Mouse (Mus musculus) heart, embryonic 14.5 days (tissue): ENCODE measurements at regions not wholly inside any gene's neighbourhood (a gene's known extent, or its start where the extent isn't known, plus 50 kb on each side); places are given as distances from the start of the nearest gene placed in this dataset.

Source experiments
- ATAC-seq: fragments of 200-750 bp; cut with Nextera tagmentation; 2 replicates; pipeline ENCODE4 v1.8.0; 2017; ENCODE audit warnings: low read depth, moderate TSS enrichment; ENCODE audit not compliant: insufficient number of reproducible peaks, insufficient read depth, low FRiP score
- H3K27ac ChIP-seq, 2 experiments: fragments of 200-500 bp in 1 of 2; fragments of 300-500 bp in 1 of 2; sonication (generic) in 1 of 2; replicated peaks in 1 of 2; 2 replicates each; pipeline ENCODE4 v1.5.1; 2012 to 2014; ENCODE audit warnings: low read depth in 2 of 2, low read length in 2 of 2, control low read depth in 1 of 2, mild to moderate bottlenecking in 1 of 2, mixed read lengths in 1 of 2; ENCODE audit not compliant: control insufficient read depth in 1 of 2, insufficient read depth in 1 of 2
- H3K27me3 ChIP-seq: fragments of 300-500 bp; sonication (generic); 2 replicates; pipeline ENCODE4 v1.6.1; 2014; ENCODE audit warnings: mild to moderate bottlenecking, low read length, control low read depth; ENCODE audit not compliant: control insufficient read depth, insufficient read depth
- H3K36me3 ChIP-seq: fragments of 300-500 bp; sonication (generic); 2 replicates; pipeline ENCODE4 v1.6.1; 2014; ENCODE audit warnings: mild to moderate bottlenecking, control low read depth, low read length, mixed read lengths; ENCODE audit not compliant: control insufficient read depth, insufficient read depth
- H3K4me1 ChIP-seq, 2 experiments: fragments of 200-500 bp in 1 of 2; fragments of 300-500 bp in 1 of 2; sonication (generic) in 1 of 2; 2 replicates each; pipeline ENCODE4 v1.6.1; 2012 to 2014; ENCODE audit warnings: low read length in 2 of 2, control low read depth in 1 of 2, mixed read lengths in 1 of 2; ENCODE audit not compliant: control insufficient read depth in 2 of 2, insufficient read depth in 2 of 2
- H3K4me2 ChIP-seq: fragments of 300-500 bp; sonication (generic); 2 replicates; pipeline ENCODE4 v1.6.1; 2014; ENCODE audit warnings: mild to moderate bottlenecking, low read length
- H3K4me3 ChIP-seq, 2 experiments: fragments of 200-500 bp in 1 of 2; fragments of 300-500 bp in 1 of 2; sonication (generic) in 1 of 2; 2 replicates each; pipeline ENCODE4 v1.5.1; 2012 to 2014; ENCODE audit warnings: low read length in 2 of 2, mild to moderate bottlenecking in 2 of 2, control low read depth in 1 of 2, low read depth in 1 of 2, moderate library complexity in 1 of 2; ENCODE audit not compliant: control insufficient read depth in 1 of 2, insufficient read depth in 1 of 2
- H3K9ac ChIP-seq: fragments of 300-500 bp; sonication (generic); 2 replicates; pipeline ENCODE4 v1.6.1; 2014; ENCODE audit warnings: mild to moderate bottlenecking, low read length
- H3K9me3 ChIP-seq: fragments of 300-500 bp; sonication (generic); 2 replicates; pipeline ENCODE4 v1.6.1; 2016; ENCODE audit warnings: low read length, control low read depth; ENCODE audit not compliant: control insufficient read depth
- WGBS: fragments of 180-500 bp; shearing (Covaris S2); extraction: QIAGEN DNeasy Blood & Tissue Kit; methylation state at CpG from one replicate; pipeline ENCODE4 v1.1.7; 2014; 5-methylcytosine and 5-hydroxymethylcytosine counted together

GRCm38 (mm10) chr5:75494143-75494542 is 80.6 kb upstream of the Kit start:
- 86% methylated on average over 10 of the region's 10 CpGs for WGBS
- no peak overlapping the region for H3K9ac ChIP-seq

GRCm38 (mm10) chr5:75499053-75499452 is 75.7 kb upstream of the Kit start:
- WGBS: 61% methylated on average over 3 of the region's 3 CpGs
- no peak overlapping the region for H3K27ac ChIP-seq
- no peak for ATAC-seq
- no peaks in the 10 kb centered on the region for H3K4me1 ChIP-seq
- H3K36me3 ChIP-seq: no peaks in the 10 kb centered on the region
- no peaks in the 10 kb centered on the region for H3K9me3 ChIP-seq
- H3K27me3 ChIP-seq: no peaks in the 10 kb centered on the region
- H3K4me3 ChIP-seq: no peak overlapping the region
- H3K9ac ChIP-seq: no peak overlapping the region
- no peak overlapping the region for H3K4me2 ChIP-seq

More at GRCm38 (mm10) chr5:75494143-75494542, 80.6 kb upstream of the Kit start:
- Histone ChIP-seq H3K4me2 (no peak overlapping the region), H3K27ac (no peak overlapping the region), H3K9me3 (no peaks in the 10 kb centered on the region), H3K36me3 (no peaks in the 10 kb centered on the region), H3K4me3 (no peak overlapping the region), H3K4me1 (no peaks in the 10 kb centered on the region), H3K27me3 (no peaks in the 10 kb centered on the region)
- no peak for ATAC-seq

- no peak for ATAC-seq
- H3K9ac ChIP-seq: no peak overlapping the region
- no peak overlapping the region for H3K4me3 ChIP-seq
- H3K36me3 ChIP-seq: no peaks in the 10 kb centered on the region
- WGBS: 81% methylated on average over 5 of the region's 5 CpGs
- H3K27ac ChIP-seq: no peak overlapping the region
- no peaks in the 10 kb centered on the region for H3K27me3 ChIP-seq
- no peaks in the 10 kb centered on the region for H3K9me3 ChIP-seq
- H3K4me2 ChIP-seq: no peak overlapping the region
- no peaks in the 10 kb centered on the region for H3K4me1 ChIP-seq
Observed at GRCm38 (mm10) chr5:75499695-75500094, 75.0 kb upstream of the Kit start.

- H3K9me3 ChIP-seq: no peaks in the 10 kb centered on the region
- H3K9ac ChIP-seq: no peak overlapping the region
- no peak overlapping the region for H3K4me2 ChIP-seq
- H3K36me3 ChIP-seq: no peaks in the 10 kb centered on the region
- WGBS: 64% methylated on average over 8 of the region's 8 CpGs
- H3K4me3 ChIP-seq: no peak overlapping the region
- H3K27ac ChIP-seq: no peak overlapping the region
- no peaks in the 10 kb centered on the region for H3K4me1 ChIP-seq
- ATAC-seq: no peak
- no peaks in the 10 kb centered on the region for H3K27me3 ChIP-seq
Observed at GRCm38 (mm10) chr5:75500654-75501416, 73.9 kb upstream of the Kit start.

DNA sequence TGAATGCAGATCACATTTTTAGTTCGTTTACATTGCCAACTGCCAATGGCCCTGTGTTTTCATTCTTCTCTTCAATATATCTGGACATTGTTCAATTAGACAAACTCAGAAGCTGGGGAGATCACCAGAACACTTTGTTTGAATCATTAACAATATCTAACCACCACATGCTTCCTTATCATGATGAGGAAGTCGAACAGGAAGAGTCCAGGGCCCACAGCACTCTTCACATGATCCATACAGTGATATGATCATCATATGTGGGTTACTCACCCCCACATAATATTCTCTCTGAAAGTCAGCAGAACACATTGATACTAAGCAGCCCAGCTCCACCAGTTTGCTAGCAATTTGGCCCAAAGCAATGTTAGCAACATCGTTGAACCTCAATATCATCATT is 71.0 kb upstream of the Kit start:
- H3K27ac ChIP-seq: no peak overlapping the region

GRCm38 (mm10) chr5:75512521-75513422 is 61.9 kb upstream of the Kit start:
- Histone ChIP-seq H3K9ac (no peak overlapping the region), H3K4me3 (no peak overlapping the region), H3K27me3 (no peaks in the 10 kb centered on the region), H3K4me1 (no peaks in the 10 kb centered on the region), H3K27ac (no peak overlapping the region), H3K36me3 (no peaks in the 10 kb centered on the region), H3K4me2 (no peak overlapping the region), H3K9me3 (no peaks in the 10 kb centered on the region)
- 81% methylated on average over 20 of the region's 20 CpGs for WGBS
- ATAC-seq: no peak

More for the DNA sequence above, 71.0 kb upstream of the Kit start:
- no peaks in the 10 kb centered on the region for H3K4me1 ChIP-seq
- no peaks in the 10 kb centered on the region for H3K9me3 ChIP-seq
- H3K36me3 ChIP-seq: no peaks in the 10 kb centered on the region
- H3K4me2 ChIP-seq: no peak overlapping the region
- H3K9ac ChIP-seq: no peak overlapping the region
- 76% methylated on average over 3 of the region's 3 CpGs for WGBS
- no peak overlapping the region for H3K4me3 ChIP-seq
- ATAC-seq: no peak
- no peaks in the 10 kb centered on the region for H3K27me3 ChIP-seq

GRCm38 (mm10) chr5:75518213-75518612 is 56.5 kb upstream of the Kit start:
- Histone ChIP-seq H3K27me3 (no peaks in the 10 kb centered on the region), H3K4me2 (no peak overlapping the region), H3K4me1 (no peaks in the 10 kb centered on the region; a peak in 1 of 4 replicates), H3K4me3 (no peak overlapping the region), H3K9ac (no peak overlapping the region), H3K36me3 (no peaks in the 10 kb centered on the region), H3K9me3 (no peaks in the 10 kb centered on the region), H3K27ac (no peak overlapping the region)
- WGBS: 44% methylated on average over 8 of the region's 8 CpGs
- no peak for ATAC-seq
